Mouse (Mus musculus): ENCODE measurements around the gene Myo18a. TPM values are rescaled to one million over a fixed set of nuclear protein-coding genes. Genes with fewer than 3 reads are reported as not detected.

Gene Myo18a
- polyA plus RNA-seq, 1 experiment from 2014 or later, result 29.5 TPM

GRCm38 (mm10) chr11:77777937-77778336, 14.9 kb downstream of the Myo18a start:
- no peak overlapping the region for H3K4me3 ChIP-seq
- peaks cover 9% of the 10 kb centered on the region; the same call in 1 of the 2 replicates for H3K4me1 ChIP-seq
- 95% methylated on average over 17 of the region's 17 CpGs for WGBS
- no peak overlapping the region for H3K27ac ChIP-seq
- peaks cover 39% of the 10 kb centered on the region for H3K36me3 ChIP-seq
- no peaks in the 10 kb centered on the region for H3K27me3 ChIP-seq (ENCODE audit: low read depth, poor library complexity, severe bottlenecking)
- H3K9me3 ChIP-seq (replicated peaks), result no peaks in the 10 kb centered on the region
- DNase-seq (ENCODE audit: low spot score), result no peak

GRCm38 (mm10) chr11:77779240-77779639, 16.2 kb downstream of the Myo18a start:
- H3K9me3 ChIP-seq (replicated peaks), result no peaks in the 10 kb centered on the region
- WGBS, result 73% methylated on average over 1 of the region's 1 CpGs
- H3K4me1 ChIP-seq, result peaks cover 20% of the 10 kb centered on the region
- DNase-seq (ENCODE audit: low spot score), result no peak
- H3K27ac ChIP-seq, result no peak overlapping the region
- no peaks in the 10 kb centered on the region for H3K27me3 ChIP-seq (ENCODE audit: low read depth, poor library complexity, severe bottlenecking)
- H3K4me3 ChIP-seq, result no peak overlapping the region
- peaks cover 39% of the 10 kb centered on the region for H3K36me3 ChIP-seq

- peaks cover 44% of the 10 kb centered on the region for H3K36me3 ChIP-seq
- no peaks in the 10 kb centered on the region for H3K9me3 ChIP-seq (replicated peaks)
- no peak overlapping the region for H3K27ac ChIP-seq
- WGBS, result 82% methylated on average over 7 of the region's 7 CpGs
- H3K4me3 ChIP-seq, result no peak overlapping the region
- no peak for DNase-seq (ENCODE audit: low spot score)
- no peaks in the 10 kb centered on the region for H3K27me3 ChIP-seq (ENCODE audit: low read depth, poor library complexity, severe bottlenecking)
- H3K4me1 ChIP-seq, result peaks cover 34% of the 10 kb centered on the region
Measured at GRCm38 (mm10) chr11:77781088-77781487, 18.0 kb downstream of the Myo18a start.

GRCm38 (mm10) chr11:77782104-77782815, 19.2 kb downstream of the Myo18a start:
- DNase-seq (ENCODE audit: low spot score), result no peak

GRCm38 (mm10) chr11:77783211-77783746, 20.2 kb downstream of the Myo18a start:
- Histone ChIP-seq H3K4me3 (no peak overlapping the region), H3K4me1 (peaks cover 37% of the 10 kb centered on the region), H3K27ac (no peak overlapping the region), H3K9me3 (replicated peaks) (no peaks in the 10 kb centered on the region), H3K27me3 (ENCODE audit: low read depth, poor library complexity, severe bottlenecking) (no peaks in the 10 kb centered on the region), H3K36me3 (peaks cover 32% of the 10 kb centered on the region)
- no peak for DNase-seq (ENCODE audit: low spot score)
- WGBS, result 71% methylated on average over 10 of the region's 10 CpGs

More at GRCm38 (mm10) chr11:77782104-77782815, 19.2 kb downstream of the Myo18a start:
- Histone ChIP-seq H3K4me3 (no peak overlapping the region), H3K36me3 (peaks cover 42% of the 10 kb centered on the region), H3K4me1 (peaks cover 40% of the 10 kb centered on the region), H3K27me3 (ENCODE audit: low read depth, poor library complexity, severe bottlenecking) (no peaks in the 10 kb centered on the region), H3K9me3 (replicated peaks) (no peaks in the 10 kb centered on the region), H3K27ac (no peak overlapping the region)
- WGBS, result 87% methylated on average over 7 of the region's 7 CpGs

- no peak for DNase-seq (ENCODE audit: low spot score)
- no peaks in the 10 kb centered on the region for H3K9me3 ChIP-seq (replicated peaks)
- H3K4me3 ChIP-seq, result no peak overlapping the region
- peak overlapping the region; percentile 7; the same call in 1 of the 2 replicates for H3K27ac ChIP-seq
- peaks cover 37% of the 10 kb centered on the region for H3K4me1 ChIP-seq
- H3K27me3 ChIP-seq (ENCODE audit: low read depth, poor library complexity, severe bottlenecking), result no peaks in the 10 kb centered on the region
- WGBS, result 61% methylated on average over 18 of the region's 18 CpGs
- H3K36me3 ChIP-seq, result peaks cover 26% of the 10 kb centered on the region
Measured at GRCm38 (mm10) chr11:77783747-77784646, 21.0 kb downstream of the Myo18a start.

- H3K9me3 ChIP-seq (replicated peaks), result no peaks in the 10 kb centered on the region
- WGBS, result 89% methylated on average over 9 of the region's 9 CpGs
- H3K27me3 ChIP-seq (ENCODE audit: low read depth, poor library complexity, severe bottlenecking), result no peaks in the 10 kb centered on the region
- H3K36me3 ChIP-seq, result peaks cover 20% of the 10 kb centered on the region
- H3K4me1 ChIP-seq, result peaks cover 37% of the 10 kb centered on the region
- no peak overlapping the region for H3K27ac ChIP-seq
- no peak for DNase-seq (ENCODE audit: low spot score)
- H3K4me3 ChIP-seq, result no peak overlapping the region
Measured at GRCm38 (mm10) chr11:77784894-77785293, 21.8 kb downstream of the Myo18a start.

- H3K9me3 ChIP-seq (replicated peaks), result no peaks in the 10 kb centered on the region
- H3K4me3 ChIP-seq, result no peak overlapping the region
- H3K27ac ChIP-seq, result peak overlapping the region; percentile 74
- H3K27me3 ChIP-seq (ENCODE audit: low read depth, poor library complexity, severe bottlenecking), result no peaks in the 10 kb centered on the region
- DNase-seq (ENCODE audit: low spot score), result no peak
- peaks cover 19% of the 10 kb centered on the region for H3K36me3 ChIP-seq
- 24% methylated on average over 5 of the region's 5 CpGs for WGBS
- peaks cover 39% of the 10 kb centered on the region for H3K4me1 ChIP-seq
Measured at GRCm38 (mm10) chr11:77785396-77785767, 22.3 kb downstream of the Myo18a start.

- H3K27me3 ChIP-seq (ENCODE audit: low read depth, poor library complexity, severe bottlenecking), result no peaks in the 10 kb centered on the region
- WGBS, result 64% methylated on average over 7 of the region's 7 CpGs
- H3K27ac ChIP-seq, result peak overlapping the region; percentile 74
- H3K36me3 ChIP-seq, result peaks cover 13% of the 10 kb centered on the region
- H3K9me3 ChIP-seq (replicated peaks), result no peaks in the 10 kb centered on the region
- no peak for DNase-seq (ENCODE audit: low spot score)
- peaks cover 45% of the 10 kb centered on the region for H3K4me1 ChIP-seq
- H3K4me3 ChIP-seq, result no peak overlapping the region
Measured at GRCm38 (mm10) chr11:77785768-77786561, 22.9 kb downstream of the Myo18a start.

GRCm38 (mm10) chr11:77787707-77788106, 24.7 kb downstream of the Myo18a start, which contains the start of gene Gm10277:
Gene Gm10277, minus strand, starts transcription at chr11:77787747.
- no peak for DNase-seq (ENCODE audit: low spot score)
- Histone ChIP-seq H3K27me3 (ENCODE audit: low read depth, poor library complexity, severe bottlenecking) (no peaks in the 10 kb centered on the region), H3K4me3 (no peak within 1 kb of the TSS), H3K9me3 (replicated peaks) (no peaks in the 10 kb centered on the region), H3K36me3 (peaks cover 9% of the 10 kb centered on the region), H3K27ac (peak within 1 kb of the TSS; percentile 74; the same call in 1 of the 2 replicates), H3K4me1 (peaks cover 62% of the 10 kb centered on the region)
- 85% methylated on average over 5 of the region's 5 CpGs for WGBS

GRCm38 (mm10) chr11:77789512-77789911, 26.5 kb downstream of the Myo18a start:
- DNase-seq (ENCODE audit: low spot score), result no peak
- 78% methylated on average over 5 of the region's 5 CpGs for WGBS
- peaks cover 60% of the 10 kb centered on the region for H3K4me1 ChIP-seq
- no peak overlapping the region for H3K27ac ChIP-seq
- H3K27me3 ChIP-seq (ENCODE audit: low read depth, poor library complexity, severe bottlenecking), result no peaks in the 10 kb centered on the region
- H3K4me3 ChIP-seq, result no peak overlapping the region
- H3K9me3 ChIP-seq (replicated peaks), result no peaks in the 10 kb centered on the region
- H3K36me3 ChIP-seq, result peaks cover 9% of the 10 kb centered on the region

GRCm38 (mm10) chr11:77790286-77790685, 27.2 kb downstream of the Myo18a start:
- DNase-seq (ENCODE audit: low spot score), result no peak
- H3K36me3 ChIP-seq, result peaks cover 9% of the 10 kb centered on the region
- H3K27ac ChIP-seq, result peak overlapping the region; percentile 78; the same call in 1 of the 2 replicates
- no peaks in the 10 kb centered on the region for H3K27me3 ChIP-seq (ENCODE audit: low read depth, poor library complexity, severe bottlenecking)
- peaks cover 52% of the 10 kb centered on the region for H3K4me1 ChIP-seq
- H3K9me3 ChIP-seq (replicated peaks), result no peaks in the 10 kb centered on the region
- 71% methylated on average over 9 of the region's 9 CpGs for WGBS
- H3K4me3 ChIP-seq, result no peak overlapping the region

Measured in limb, embryonic 10.5 days (tissue).